Mouse (Mus musculus): ENCODE measurements at regions not wholly inside any gene's neighbourhood (a gene's known extent, or its start where the extent isn't known, plus 50 kb on each side); places are given as distances from the start of the nearest gene placed in this dataset.

DNA sequence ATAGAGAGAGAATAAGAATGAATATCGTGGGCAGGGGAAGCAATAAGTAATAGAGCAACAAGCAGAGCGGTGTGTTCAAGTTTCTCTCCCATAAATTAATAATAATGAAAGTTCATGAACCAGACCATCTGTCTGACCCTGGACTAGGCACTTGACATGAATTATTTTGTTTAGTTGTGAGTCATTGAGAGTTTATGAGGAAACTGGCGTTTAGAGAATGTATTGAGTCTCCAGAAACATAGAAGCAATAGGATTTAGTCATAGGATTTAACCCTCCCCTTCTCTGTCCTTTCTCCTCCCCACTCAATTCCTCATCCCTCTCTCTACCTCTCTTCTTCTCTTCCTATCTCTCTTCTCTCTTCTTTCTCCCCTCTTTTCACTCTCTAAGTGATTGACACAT, 219.1 kb upstream of the Prdm1 start:
- H3K4me1 ChIP-seq (ENCODE audit: insufficient read depth) = no peaks in the 10 kb centered on the region
- DNase-seq (no peak), ATAC-seq (no peak)
- WGBS (ENCODE audit: insufficient replicate concordance) = 72% methylated on average over 3 of the region's 3 CpGs
- H3K27ac ChIP-seq (ENCODE audit: low read depth) = no peak overlapping the region
- no peak for TF ChIP-seq EP300 (IDR thresholded peaks at IDR 0.05; ENCODE audit: low read depth)
- no peak for TF ChIP-seq CTCF (IDR thresholded peaks at IDR 0.05; ENCODE audit: low read depth)
- H3K27me3 ChIP-seq (ENCODE audit: insufficient read depth, low read length) = no peaks in the 10 kb centered on the region
- H3K9me3 ChIP-seq (ENCODE audit: low read length) = no peaks in the 10 kb centered on the region
- H3K36me3 ChIP-seq (replicated peaks; ENCODE audit: insufficient read depth, low read length) = no peaks in the 10 kb centered on the region
- no peak overlapping the region for H3K4me3 ChIP-seq (ENCODE audit: low read depth, low read length)
- H3K4me2 ChIP-seq (ENCODE audit: low read depth, low read length) = no peak overlapping the region
- no peak overlapping the region for H3K9ac ChIP-seq (replicated peaks)

DNA sequence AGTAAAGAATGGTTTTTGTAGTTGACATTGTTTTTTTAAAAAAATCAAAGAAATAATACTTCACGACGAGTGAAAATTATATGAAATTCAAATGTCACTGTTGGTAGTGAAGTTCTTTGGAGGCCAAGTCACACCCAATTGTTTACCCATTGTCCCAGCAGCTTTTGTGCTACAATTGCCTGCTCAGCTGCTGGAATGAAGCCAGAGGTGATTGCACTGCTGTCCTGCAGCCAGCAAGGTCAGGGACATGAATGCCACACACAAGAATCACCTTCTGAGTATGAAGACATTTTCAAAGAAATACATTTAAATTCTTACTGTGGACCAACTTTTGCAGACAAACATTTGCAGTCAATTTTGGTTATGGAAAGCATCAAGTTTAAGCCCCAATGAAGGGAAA, 215.9 kb upstream of the Prdm1 start:
- TF ChIP-seq CTCF (IDR thresholded peaks at IDR 0.05; ENCODE audit: low read depth) (no peak), EP300 (IDR thresholded peaks at IDR 0.05; ENCODE audit: low read depth) (no peak)
- Histone ChIP-seq H3K4me3 (ENCODE audit: low read depth, low read length) (no peak overlapping the region), H3K36me3 (replicated peaks; ENCODE audit: insufficient read depth, low read length) (no peaks in the 10 kb centered on the region), H3K27me3 (ENCODE audit: insufficient read depth, low read length) (no peaks in the 10 kb centered on the region), H3K9me3 (ENCODE audit: low read length) (no peaks in the 10 kb centered on the region), H3K4me2 (ENCODE audit: low read depth, low read length) (no peak overlapping the region), H3K9ac (replicated peaks) (no peak overlapping the region), H3K4me1 (ENCODE audit: insufficient read depth) (no peaks in the 10 kb centered on the region), H3K27ac (ENCODE audit: low read depth) (no peak overlapping the region)
- ATAC-seq (no peak), DNase-seq (peak; percentile 33)
- 72% methylated on average over 2 of the region's 2 CpGs for WGBS (ENCODE audit: insufficient replicate concordance)

DNA sequence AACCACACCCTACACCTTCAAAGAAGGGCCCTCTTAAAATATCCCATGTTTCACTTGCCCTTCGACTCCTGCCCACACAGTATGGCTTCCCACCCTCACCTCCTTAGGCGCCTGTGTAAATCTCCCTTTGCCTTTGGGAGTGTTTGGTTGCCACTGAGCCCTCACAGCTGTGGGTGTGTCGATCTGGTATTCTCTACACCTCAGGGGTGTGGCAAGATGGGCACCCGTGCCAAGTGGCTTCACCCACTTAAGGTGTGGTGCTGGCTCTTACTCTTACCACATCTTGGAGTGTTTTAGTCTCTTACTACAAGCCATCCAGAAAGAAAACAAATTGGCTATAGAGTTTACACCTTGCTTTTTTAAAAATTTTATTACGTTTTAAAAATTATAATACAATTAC, 205.3 kb upstream of the Prdm1 start:
- no peak overlapping the region for H3K9ac ChIP-seq (replicated peaks)
- 76% methylated on average over 5 of the region's 5 CpGs for WGBS (ENCODE audit: insufficient replicate concordance)
- H3K9me3 ChIP-seq (ENCODE audit: low read length) = no peaks in the 10 kb centered on the region
- ATAC-seq (no peak), DNase-seq (no peak)
- H3K27ac ChIP-seq (ENCODE audit: low read depth) = no peak overlapping the region
- TF ChIP-seq EP300 (IDR thresholded peaks at IDR 0.05; ENCODE audit: low read depth) = no peak
- no peak for TF ChIP-seq CTCF (IDR thresholded peaks at IDR 0.05; ENCODE audit: low read depth)
- no peak overlapping the region for H3K4me3 ChIP-seq (ENCODE audit: low read depth, low read length)
- H3K4me2 ChIP-seq (ENCODE audit: low read depth, low read length) = no peak overlapping the region
- H3K36me3 ChIP-seq (replicated peaks; ENCODE audit: insufficient read depth, low read length) = no peaks in the 10 kb centered on the region
- H3K4me1 ChIP-seq (ENCODE audit: insufficient read depth) = 0 out of 2 replicates have a peak, but pooled peaks cover 1% of the 10 kb centered on the region
- H3K27me3 ChIP-seq (ENCODE audit: insufficient read depth, low read length) = no peaks in the 10 kb centered on the region

DNA sequence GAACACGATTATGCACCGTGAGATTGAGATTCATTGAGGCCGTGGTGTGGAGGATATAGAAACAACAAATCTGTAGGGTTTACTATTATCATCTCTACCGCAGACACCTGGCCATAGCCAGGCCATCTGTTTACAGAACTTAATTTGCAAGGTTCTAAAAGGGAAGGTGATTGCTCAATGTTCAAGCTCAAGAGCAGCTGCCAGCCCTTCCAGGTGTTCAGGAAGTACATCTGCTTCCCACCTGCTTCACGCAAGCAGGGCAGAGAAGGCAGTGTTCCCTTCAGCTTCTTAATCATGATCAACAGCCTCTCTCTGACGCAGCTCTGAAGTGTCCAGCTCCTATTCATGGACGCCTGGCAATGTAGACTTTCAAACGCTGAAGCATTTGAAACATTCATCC, 202.4 kb upstream of the Prdm1 start:
- no peak overlapping the region for H3K27ac ChIP-seq (ENCODE audit: low read depth)
- no peaks in the 10 kb centered on the region for H3K27me3 ChIP-seq (ENCODE audit: insufficient read depth, low read length)
- 77% methylated on average over 8 of the region's 8 CpGs for WGBS (ENCODE audit: insufficient replicate concordance)
- H3K36me3 ChIP-seq (replicated peaks; ENCODE audit: insufficient read depth, low read length) = no peaks in the 10 kb centered on the region
- no peak overlapping the region for H3K4me2 ChIP-seq (ENCODE audit: low read depth, low read length)
- H3K9ac ChIP-seq (replicated peaks) = no peak overlapping the region
- ATAC-seq = no peak
- H3K9me3 ChIP-seq (ENCODE audit: low read length) = no peaks in the 10 kb centered on the region
- no peak for DNase-seq
- TF ChIP-seq CTCF (IDR thresholded peaks at IDR 0.05; ENCODE audit: low read depth) (no peak), EP300 (IDR thresholded peaks at IDR 0.05; ENCODE audit: low read depth) (no peak)
- H3K4me3 ChIP-seq (ENCODE audit: low read depth, low read length) = no peak overlapping the region
- H3K4me1 ChIP-seq (ENCODE audit: insufficient read depth) = 0 out of 2 replicates have a peak, but pooled peaks cover 2% of the 10 kb centered on the region

GRCm38 (mm10) chr10:44728963-44729362, 200.7 kb upstream of the Prdm1 start:
- H3K9me3 ChIP-seq (ENCODE audit: low read length) = no peaks in the 10 kb centered on the region
- ATAC-seq (no peak), DNase-seq (no peak)
- no peak overlapping the region for H3K9ac ChIP-seq (replicated peaks)
- TF ChIP-seq CTCF (IDR thresholded peaks at IDR 0.05; ENCODE audit: low read depth) = no peak
- no peak for TF ChIP-seq EP300 (IDR thresholded peaks at IDR 0.05; ENCODE audit: low read depth)
- no peaks in the 10 kb centered on the region for H3K27me3 ChIP-seq (ENCODE audit: insufficient read depth, low read length)
- no peak overlapping the region for H3K27ac ChIP-seq (ENCODE audit: low read depth)
- no peaks in the 10 kb centered on the region for H3K36me3 ChIP-seq (replicated peaks; ENCODE audit: insufficient read depth, low read length)
- WGBS (ENCODE audit: insufficient replicate concordance) = 66% methylated on average over 4 of the region's 4 CpGs
- H3K4me3 ChIP-seq (ENCODE audit: low read depth, low read length) = no peak overlapping the region
- no peak overlapping the region for H3K4me2 ChIP-seq (ENCODE audit: low read depth, low read length)
- H3K4me1 ChIP-seq (ENCODE audit: insufficient read depth) = 0 out of 2 replicates have a peak, but pooled peaks cover 2% of the 10 kb centered on the region

DNA sequence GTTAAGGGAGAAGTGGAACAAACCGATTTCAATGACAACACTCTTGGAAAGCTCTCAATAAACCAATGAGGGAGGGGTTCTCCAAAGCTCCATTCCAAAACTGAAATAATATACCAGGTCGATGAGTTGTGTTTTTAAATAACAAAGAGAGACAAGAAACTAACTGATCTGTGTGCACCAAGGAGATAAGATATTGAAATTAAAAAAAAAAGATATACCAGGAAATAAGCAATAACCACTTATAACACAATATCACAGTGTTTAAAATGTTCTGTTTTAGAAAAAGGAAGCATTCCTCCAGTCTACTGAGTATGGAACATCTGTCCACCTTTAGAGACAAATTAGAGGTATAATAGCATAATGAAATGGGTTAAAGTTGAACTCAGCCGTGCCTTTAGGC, 196.3 kb upstream of the Prdm1 start:
- 0 out of 2 replicates have a peak, but pooled peaks cover 2% of the 10 kb centered on the region for H3K4me1 ChIP-seq (ENCODE audit: insufficient read depth)
- H3K9me3 ChIP-seq (ENCODE audit: low read length) = no peaks in the 10 kb centered on the region
- H3K4me2 ChIP-seq (ENCODE audit: low read depth, low read length) = no peak overlapping the region
- 52% methylated on average over 3 of the region's 3 CpGs for WGBS (ENCODE audit: insufficient replicate concordance)
- no peak overlapping the region for H3K4me3 ChIP-seq (ENCODE audit: low read depth, low read length)
- no peak for ATAC-seq
- H3K27ac ChIP-seq (ENCODE audit: low read depth) = no peak overlapping the region
- no peak overlapping the region for H3K9ac ChIP-seq (replicated peaks)
- no peaks in the 10 kb centered on the region for H3K36me3 ChIP-seq (replicated peaks; ENCODE audit: insufficient read depth, low read length)
- DNase-seq = no peak
- no peaks in the 10 kb centered on the region for H3K27me3 ChIP-seq (ENCODE audit: insufficient read depth, low read length)
- TF ChIP-seq CTCF (IDR thresholded peaks at IDR 0.05; ENCODE audit: low read depth) (no peak), EP300 (IDR thresholded peaks at IDR 0.05; ENCODE audit: low read depth) (no peak)

DNA sequence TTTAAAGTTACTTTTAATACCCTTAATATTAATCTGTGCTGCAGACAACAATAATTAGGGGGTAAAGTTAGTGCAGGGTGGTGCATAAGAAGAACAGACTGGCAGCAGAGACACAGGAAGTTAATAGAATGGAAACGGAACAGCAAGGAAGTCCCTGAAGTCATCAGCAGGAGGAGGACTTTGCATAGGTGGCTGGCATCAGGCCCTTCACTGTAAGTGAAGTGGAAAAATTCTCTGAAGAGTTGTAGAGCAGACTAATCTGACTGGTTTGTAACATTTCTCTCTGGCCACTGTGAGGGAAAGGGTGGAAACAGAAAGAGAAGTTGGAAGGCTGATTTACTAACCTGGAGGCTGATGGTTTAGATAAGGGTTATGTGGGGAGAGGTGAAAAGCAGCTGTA, 195.5 kb upstream of the Prdm1 start:
- ATAC-seq (no peak), DNase-seq (no peak)
- Histone ChIP-seq H3K4me1 (ENCODE audit: insufficient read depth) (0 out of 2 replicates have a peak, but pooled peaks cover 2% of the 10 kb centered on the region), H3K4me2 (ENCODE audit: low read depth, low read length) (no peak overlapping the region), H3K27ac (ENCODE audit: low read depth) (no peak overlapping the region), H3K9ac (replicated peaks) (no peak overlapping the region), H3K4me3 (ENCODE audit: low read depth, low read length) (no peak overlapping the region), H3K27me3 (ENCODE audit: insufficient read depth, low read length) (no peaks in the 10 kb centered on the region), H3K9me3 (ENCODE audit: low read length) (no peaks in the 10 kb centered on the region), H3K36me3 (replicated peaks; ENCODE audit: insufficient read depth, low read length) (no peaks in the 10 kb centered on the region)
- TF ChIP-seq EP300 (IDR thresholded peaks at IDR 0.05; ENCODE audit: low read depth) (no peak), CTCF (IDR thresholded peaks at IDR 0.05; ENCODE audit: low read depth) (no peak)
- WGBS (ENCODE audit: insufficient replicate concordance) = 43% methylated on average over 1 of the region's 1 CpGs

All from liver, postnatal 0 days (tissue).